Comparison of ENCODE assay signal across 18 mouse cellular contexts in genomic region chr13:76062126-76062525, GRCm38 (mm10). TPM values are rescaled to one million over a fixed set of nuclear protein-coding genes. Genes with fewer than 3 reads are reported as not detected.
A peak's percentile ranks its signal among the peaks of the same experiment; 100 is the strongest.
DNase-seq lines count a peak whose midpoint lies in the region; ATAC-seq lines count a peak whose summit lies in the region.
"Had no signal": no experiment of that assay in that cellular context is flagged by ENCODE, and none has a peak within 500 bp of the region (broad histone marks: within the 10 kb centered on the region; RNA-seq: fewer than 3 reads in every experiment).

No protein-coding gene starts in this region.

- peak; percentile 77 to 80 for DNase-seq in cerebellum, postnatal 10 days
- no peak for DNase-seq in cerebellum, adult 9-10 months
- peak; percentile 24 to 40 for DNase-seq in cerebellum, postnatal 25 days
- peak; percentile 8 for DNase-seq in left cerebral cortex, postnatal 4 days
- DNase-seq in left cerebral cortex, postnatal 36 days (ENCODE audit: low spot score in 2 of 2), result no peak
- DNase-seq: adrenal gland, adult 2 months; adrenal gland, postnatal 10 days; adrenal gland, postnatal 25 days; B cell, adult 2 months; cerebellum, adult 11-12 months; cerebellum, adult 8-10 months; cerebellum, postnatal 36 days; embryo, embryonic 11 days had no signal

- intact Hi-C loops in left cerebral cortex, postnatal 4 days (cut with DNase I), result no loop called here
- intact Hi-C loops in left cerebral cortex, postnatal 36 days (cut with DNase I), result no loop called here

- ATAC-seq in cerebellum, adult (ENCODE audit: insufficient number of reproducible peaks, low FRiP score, low TSS enrichment), result no peak
- ATAC-seq: CD4-positive, CD25-positive, alpha-beta regulatory T cell, adult 4 months; forebrain, embryonic 14.5 days; forebrain, embryonic 16.5 days had no signal

RNA-seq across cellular contexts. Expression of gene Gpr150, which starts 5.3 kb away (rescaled TPM):
- 1 to 10 TPM; 2.8 to 2.9 TPM for total RNA-seq in left cerebral cortex, postnatal 4 days (2021)
- total RNA-seq in left cerebral cortex, postnatal 36 days (2021), result 1 to 10 TPM; 2.9 to 4.8 TPM
- total RNA-seq: adrenal gland, postnatal 10 days; CH12.LX had no signal

RNA-seq across cellular contexts. Expression of gene Arsk, which starts 36.3 kb away (rescaled TPM):
- 1 to 10 TPM; 4.0 to 5.7 TPM for total RNA-seq in left cerebral cortex, postnatal 4 days (2021)
- 1 to 10 TPM; 4.5 to 5.3 TPM for total RNA-seq in left cerebral cortex, postnatal 36 days (2021)

RNA-seq across cellular contexts. Expression of gene Ttc37, which starts 36.4 kb away (rescaled TPM):
- 10 to 100 TPM; 24.4 to 28.2 TPM for total RNA-seq in left cerebral cortex, postnatal 4 days (2021)
- 10 to 100 TPM; 16.4 to 24.1 TPM for total RNA-seq in left cerebral cortex, postnatal 36 days (2021)

RNA-seq across cellular contexts. Expression of gene Rfesd, which starts 43.6 kb away (rescaled TPM):
- total RNA-seq in left cerebral cortex, postnatal 4 days (2021), result 10 to 100 TPM; 14.2 to 15.1 TPM
- total RNA-seq in left cerebral cortex, postnatal 36 days (2021), result 10 to 100 TPM; 18.6 to 19.3 TPM

Comparison
In these comparisons a context has a peak if more than half of its experiments do, and no peak if none do; other contexts are left out.
1. DNase-seq: peak in cerebellum, postnatal 10 days (2 of 2), cerebellum, postnatal 25 days (2 of 2) and left cerebral cortex, postnatal 4 days (single experiment); none in cerebellum, adult 9-10 months (single experiment) and left cerebral cortex, postnatal 36 days (0 of 2).